Mouse (Mus musculus) skeletal muscle tissue, adult 2 months (tissue): Measurements from ENCODE around the gene Psmd3.
A peak's percentile ranks its signal among the peaks of the same experiment; 100 is the strongest.
"Not testable (repeated sequence)": the region's sequence is repeated elsewhere in the genome, so short reads cannot be mapped to it uniquely, and the experiment has no call there.

Experiments
- DNase-seq: peaks from one replicate; pipeline ENCODE4 v3.0.0-alpha.2; 2012; ENCODE audit warnings: low read depth, low spot score

Psmd3 gene

GRCm38 (mm10) chr11:98688009-98688408 lies 5.7 kb downstream of the Psmd3 start:
- DNase-seq, result no peak

- no peak for DNase-seq
Observed at GRCm38 (mm10) chr11:98693201-98693600, 10.8 kb downstream of the Psmd3 start.

DNA sequence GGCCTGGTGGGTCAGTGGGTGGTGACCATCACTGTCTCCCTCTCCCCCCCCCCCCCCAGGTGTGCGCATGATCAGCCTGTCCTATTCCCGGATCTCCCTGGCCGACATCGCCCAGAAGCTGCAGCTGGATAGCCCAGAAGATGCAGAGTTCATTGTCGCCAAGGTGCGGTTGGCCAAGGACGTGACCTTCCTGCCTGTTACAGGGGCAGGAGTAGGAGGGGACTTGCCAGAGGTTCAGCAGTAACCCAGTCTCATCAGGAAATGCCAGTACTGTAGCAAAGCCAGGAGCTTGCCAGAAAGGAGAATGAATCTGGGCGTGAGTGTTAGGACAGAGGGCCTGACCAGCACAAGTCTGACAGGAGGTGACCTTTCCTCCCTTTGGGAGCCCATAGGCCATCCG lies 11.4 kb downstream of the Psmd3 start:
- no peak for DNase-seq

DNA sequence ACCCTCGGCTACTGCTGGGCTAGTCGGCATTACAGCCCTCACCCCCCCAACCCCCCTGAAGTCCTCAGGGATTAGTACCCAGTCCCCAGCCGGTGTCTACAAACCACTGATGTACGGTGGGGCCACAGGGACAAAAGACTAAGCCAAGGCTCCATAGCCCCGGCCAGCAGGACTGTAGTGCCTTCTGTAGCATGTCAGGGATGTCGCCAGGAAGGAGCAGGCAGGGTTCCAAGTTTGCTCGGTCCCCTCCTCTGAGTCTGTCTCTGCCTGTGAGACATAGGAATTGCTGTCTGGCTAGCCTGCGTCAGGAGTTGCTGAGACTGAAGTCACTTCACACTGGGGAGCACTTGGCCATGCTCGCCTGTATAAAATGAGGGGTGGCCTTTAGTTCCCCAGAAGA lies 11.9 kb downstream of the Psmd3 start:
- no peak for DNase-seq

GRCm38 (mm10) chr11:98695408-98695807 lies 13.1 kb downstream of the Psmd3 start:
- DNase-seq, result no peak

DNA sequence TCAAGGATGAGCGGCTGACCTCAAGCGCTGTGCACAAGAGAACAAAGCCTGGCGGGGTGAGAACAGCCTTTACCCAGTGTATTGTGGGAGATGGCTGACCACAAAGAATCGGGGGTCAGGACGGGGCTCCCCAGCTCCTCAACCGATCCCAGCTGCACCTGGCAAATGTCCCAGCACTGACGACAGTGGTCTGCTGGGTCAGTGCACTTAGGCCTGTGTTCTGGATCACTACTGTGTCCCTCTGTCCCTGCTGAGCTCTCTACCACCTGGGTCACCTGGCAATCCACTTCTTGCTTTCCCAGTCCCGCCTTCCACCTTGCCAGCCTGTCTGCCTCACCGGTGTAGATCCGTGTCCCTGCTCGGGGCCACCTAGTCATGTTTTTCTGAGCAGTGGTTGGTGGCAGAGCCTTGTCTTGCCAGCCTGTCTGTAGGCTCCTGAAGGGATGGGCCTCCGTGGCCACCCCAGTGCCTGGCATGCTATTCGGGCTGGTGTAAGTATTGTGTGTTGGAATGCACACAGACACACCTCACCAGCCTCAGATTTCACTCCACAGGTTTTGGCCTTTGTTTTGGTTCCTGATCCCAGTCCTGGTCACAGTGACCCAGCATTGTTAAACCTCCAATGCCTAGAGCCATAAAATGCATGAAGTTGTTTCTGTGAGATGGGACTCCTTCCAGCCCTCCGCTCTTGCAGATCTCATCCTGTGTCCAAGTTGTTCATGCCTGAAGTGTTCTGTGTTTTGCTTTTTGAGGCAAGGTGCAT lies 14.3 kb downstream of the Psmd3 start:
- no peak for DNase-seq

- no peak for DNase-seq
Observed at GRCm38 (mm10) chr11:98697225-98697624, 14.9 kb downstream of the Psmd3 start.

DNA sequence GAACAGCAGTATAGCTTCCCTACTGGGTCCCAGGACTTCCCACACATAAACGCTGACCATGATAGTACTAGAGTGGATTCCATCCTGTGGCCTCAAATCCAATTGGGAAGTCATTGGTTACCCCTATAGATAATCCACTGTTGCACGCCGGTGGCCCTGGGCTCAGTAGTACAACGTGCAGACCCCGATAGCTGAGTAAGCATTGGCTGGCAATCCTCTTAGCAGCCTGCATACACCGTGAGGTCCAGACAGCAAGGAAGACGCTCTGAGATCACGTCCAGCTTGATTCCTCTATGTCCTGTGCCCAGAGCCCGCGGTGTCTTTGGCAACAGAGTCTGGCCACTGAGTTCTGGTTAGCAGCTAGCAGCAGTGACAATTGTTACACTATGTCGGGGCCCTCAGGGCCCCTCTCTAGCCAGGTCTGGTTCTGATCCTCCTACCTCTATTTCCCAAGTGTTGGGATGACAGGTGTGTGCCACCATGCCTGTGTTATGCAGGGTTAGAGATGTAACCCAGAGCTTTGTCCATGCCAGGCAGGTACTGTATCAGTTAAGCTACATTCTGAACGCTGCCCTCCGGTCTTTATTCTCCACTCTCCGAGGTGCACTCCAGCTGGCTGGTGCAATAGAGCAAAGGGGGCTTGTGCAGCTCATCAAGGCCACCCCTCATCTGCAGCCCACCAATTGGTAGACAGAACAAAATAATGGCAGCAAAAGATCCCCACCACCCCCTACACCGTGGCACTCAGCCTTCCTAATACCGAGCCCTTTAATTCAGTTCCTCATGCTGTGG lies 16.7 kb downstream of the Psmd3 start:
- DNase-seq, result no peak

DNA sequence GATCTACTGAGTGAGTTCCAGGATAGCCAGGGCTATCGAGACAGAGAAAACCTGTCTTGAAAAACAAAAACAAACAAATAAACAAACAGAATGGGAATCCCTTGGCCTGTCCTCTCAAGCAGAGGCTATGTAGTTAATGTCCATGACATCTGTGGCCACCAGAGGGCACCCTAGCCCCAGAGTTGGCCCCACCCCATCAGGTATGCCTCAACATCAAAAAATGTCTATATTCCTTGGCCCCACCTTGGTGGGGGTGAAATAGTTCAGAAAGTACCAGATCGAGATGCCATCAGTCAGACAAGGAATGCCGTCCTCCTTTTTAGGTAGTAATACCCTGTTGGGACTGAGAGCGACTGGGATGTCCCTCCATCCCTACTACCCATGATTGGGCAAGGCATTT lies 17.6 kb downstream of the Psmd3 start:
- DNase-seq, result no peak

GRCm38 (mm10) chr11:98701213-98701670 lies 18.9 kb downstream of the Psmd3 start, which contains the start of gene Csf3:
Csf3 (plus strand) TSS chr11:98701263.
- DNase-seq, result no peak

DNA sequence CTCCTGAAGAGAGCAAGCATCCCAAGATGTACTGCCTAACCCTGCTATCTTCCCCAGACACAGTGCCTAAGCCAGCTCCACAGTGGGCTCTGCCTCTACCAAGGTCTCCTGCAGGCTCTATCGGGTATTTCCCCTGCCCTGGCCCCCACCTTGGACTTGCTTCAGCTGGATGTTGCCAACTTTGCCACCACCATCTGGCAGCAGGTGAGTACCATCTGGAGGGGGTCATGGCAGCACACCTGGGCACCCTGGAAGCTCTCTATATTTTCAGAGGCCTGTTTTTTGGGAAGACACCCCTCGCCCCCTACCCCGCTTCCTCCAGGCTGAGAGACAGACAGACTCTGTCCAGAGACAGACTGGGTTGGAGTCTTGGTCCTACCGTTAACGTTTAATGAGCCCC lies 20.0 kb downstream of the Psmd3 start:
- no peak for DNase-seq

- DNase-seq, result no peak
Observed at GRCm38 (mm10) chr11:98705021-98705420, 22.7 kb downstream of the Psmd3 start.

DNA sequence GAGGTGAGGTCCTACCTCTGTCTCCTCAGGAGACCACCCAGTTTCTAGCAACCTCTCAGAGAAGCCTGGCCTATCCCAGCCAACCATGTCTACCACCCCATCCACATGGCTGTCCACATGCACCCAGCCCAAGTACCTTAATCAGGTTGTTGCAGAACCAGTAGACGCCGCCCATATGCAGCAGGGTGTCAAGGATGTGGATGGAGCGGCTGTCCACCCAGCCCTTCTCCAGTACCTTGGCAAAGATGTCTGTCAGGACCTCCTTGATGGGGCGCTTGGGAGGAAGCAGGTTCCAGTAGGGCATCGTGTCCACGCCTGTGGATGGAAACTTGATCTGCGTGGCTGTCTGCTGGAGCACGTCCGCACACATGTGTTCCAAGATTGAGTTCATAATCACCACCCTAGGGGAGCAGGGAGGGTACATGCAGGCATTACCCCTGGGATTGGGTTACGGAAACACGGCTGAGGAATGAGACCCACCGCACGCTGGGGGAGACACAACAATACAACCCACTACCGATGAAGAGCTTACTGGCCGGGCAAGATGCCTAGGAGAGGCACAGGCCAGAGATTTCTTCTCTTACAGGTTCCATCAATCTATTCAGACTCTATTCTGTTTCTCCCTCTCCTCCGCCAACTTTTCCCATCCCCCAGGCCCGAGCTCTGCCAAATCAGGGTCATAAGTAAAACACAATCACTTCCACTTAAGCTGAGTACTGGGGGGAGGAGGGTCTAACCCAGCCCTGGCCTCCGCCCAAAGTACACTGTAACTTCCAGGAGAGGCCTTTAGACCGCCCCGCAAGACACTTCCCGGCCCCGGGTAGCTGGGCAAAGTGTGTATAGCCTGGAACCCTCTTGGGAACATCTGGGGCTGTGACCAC lies 25.3 kb downstream of the Psmd3 start:
- no peak for DNase-seq

DNA sequence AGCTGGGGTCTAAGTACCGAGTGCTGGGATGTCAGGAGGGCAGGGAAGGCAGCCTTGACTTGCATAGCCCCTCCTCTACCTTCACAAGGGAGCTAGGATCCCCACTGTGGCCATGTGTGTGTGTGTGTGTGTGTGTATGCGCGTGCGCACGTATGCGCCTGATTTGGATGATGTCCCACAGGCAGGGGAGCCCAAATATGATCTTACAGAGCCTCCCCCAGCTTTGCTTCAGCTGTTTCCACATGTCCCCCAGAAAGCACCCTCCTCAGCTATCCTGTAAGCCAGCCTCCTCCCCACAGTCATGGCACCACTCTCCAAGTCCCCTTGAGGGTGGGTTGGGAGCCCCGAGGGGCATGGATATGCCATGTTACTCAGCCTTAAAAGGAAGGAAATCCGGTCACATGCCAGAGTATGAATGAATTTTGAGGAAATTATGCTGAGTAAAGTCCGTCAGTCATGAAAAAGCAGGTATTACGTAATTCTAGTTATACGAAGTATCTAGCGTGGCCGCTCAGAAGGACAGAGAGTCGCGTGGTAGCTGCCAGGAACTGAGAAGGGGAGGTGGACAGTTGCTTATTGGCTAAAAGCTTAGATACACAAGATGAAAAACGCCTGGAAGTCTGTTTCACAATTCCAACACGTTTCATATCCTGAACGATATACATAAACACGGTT lies 26.1 kb downstream of the Psmd3 start:
- peak; percentile 49 for DNase-seq

DNA sequence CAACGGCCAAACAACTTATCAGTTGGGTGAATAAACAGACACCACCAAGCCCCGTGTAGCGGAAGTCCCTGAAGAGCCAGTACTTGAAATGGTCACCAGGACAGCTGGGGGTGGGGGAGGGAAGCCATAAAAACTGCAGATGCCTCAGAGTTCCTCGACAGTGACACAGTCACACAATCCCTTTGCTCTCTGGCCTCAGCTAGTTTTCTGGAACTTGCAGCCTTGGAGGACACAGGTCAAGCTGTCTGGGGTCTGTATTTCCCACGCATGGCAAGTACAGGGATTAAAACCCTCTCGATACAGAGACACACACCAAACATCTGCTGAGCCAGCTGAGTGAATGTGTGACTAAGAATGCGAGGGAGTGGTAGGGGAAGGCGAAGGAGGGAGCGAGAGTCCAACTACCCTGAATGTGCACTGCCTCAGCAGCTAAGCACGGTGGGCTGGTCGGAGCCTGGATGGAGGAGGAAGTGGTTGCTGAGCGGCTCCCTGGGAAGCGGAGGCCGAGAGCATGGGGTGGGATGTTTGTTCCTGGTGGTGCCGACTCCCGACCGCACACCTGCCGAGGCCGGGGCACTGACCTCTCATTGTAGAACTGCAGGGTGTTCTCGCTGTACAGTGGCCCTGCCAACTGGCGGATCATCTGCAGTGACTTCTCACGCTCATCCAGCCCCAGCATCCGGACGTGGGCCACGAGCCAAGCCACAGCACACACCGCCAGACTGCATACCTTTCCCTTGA lies 26.8 kb downstream of the Psmd3 start:
- DNase-seq, result peak; percentile 41

DNA sequence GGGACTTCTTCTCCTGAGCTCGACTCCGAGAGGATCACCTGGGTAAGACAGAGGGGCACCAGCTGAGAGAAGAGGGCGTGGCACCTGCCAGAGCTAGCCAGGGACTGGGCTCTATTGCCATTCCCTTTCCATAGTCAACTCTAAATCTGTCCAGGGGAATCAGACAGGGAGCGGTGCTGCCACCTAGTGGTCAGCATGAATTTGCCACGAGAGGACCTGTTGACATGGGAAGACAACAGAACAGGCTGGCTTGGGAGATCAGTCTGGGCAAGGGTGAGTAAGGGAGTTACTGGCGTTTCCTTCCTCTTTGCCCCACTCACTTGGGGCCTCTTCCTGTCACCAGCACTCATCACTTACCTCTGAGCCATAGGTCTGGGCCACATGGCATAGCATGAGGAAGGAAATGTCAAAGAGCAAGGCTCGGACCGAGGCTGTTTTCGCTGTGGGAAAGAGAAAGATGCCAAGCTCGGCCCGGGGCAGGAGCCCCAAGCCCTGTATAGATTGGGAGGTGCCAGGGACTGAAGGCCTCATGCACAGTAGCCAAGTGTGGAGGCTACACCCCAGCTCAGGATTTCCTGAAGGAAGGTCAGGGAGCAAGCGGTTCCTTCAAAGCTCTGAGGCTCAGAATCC lies 28.2 kb downstream of the Psmd3 start:
- peak; percentile 83 for DNase-seq

DNA sequence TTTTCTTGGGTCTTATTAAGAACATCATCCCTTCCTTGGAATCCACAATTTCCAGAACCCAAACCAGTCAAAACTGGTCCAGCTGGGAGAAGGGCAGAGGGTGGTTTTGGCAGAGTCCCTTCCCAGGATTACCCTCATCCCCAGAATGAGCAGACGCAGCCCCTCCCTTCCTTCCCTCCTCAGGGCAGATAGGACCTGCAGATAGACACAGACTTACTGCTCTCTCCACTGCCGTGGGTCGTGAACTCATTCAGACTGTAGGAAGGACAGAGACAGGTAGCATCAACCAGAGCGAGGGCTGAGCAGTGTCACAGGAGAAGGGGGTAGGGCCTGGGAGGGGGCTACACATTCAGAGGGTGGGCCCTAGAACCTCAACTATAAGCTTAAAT lies 28.7 kb downstream of the Psmd3 start:
- DNase-seq, result no peak

DNA sequence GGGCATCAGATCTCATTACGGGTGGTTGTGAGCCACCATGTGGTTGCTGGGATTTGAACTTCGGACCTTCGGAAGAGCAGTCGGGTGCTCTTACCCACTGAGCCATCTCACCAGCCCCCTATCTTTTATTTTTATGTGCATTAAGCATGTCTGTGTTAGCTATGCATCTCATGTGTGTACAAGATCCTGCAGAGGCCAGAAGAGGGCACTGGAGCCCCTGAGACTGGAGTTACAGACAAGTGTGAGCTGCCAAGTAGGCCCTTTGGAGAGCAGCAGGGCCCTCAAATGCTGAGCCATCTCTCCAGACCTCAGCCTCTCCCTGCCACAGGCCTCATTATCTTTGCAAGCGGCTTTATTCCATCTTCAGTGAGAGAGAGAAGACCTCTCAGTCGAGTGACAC lies 29.7 kb downstream of the Psmd3 start:
- not testable (repeated sequence) for DNase-seq

GRCm38 (mm10) chr11:98713703-98714102 lies 31.3 kb downstream of the Psmd3 start:
- DNase-seq, result no peak

- DNase-seq, result no peak
Observed at GRCm38 (mm10) chr11:98715946-98716345, 33.6 kb downstream of the Psmd3 start.
